Mouse (Mus musculus) forelimb bud, embryonic 11.5 days (tissue): ENCODE results near the gene Fasn.
"Not testable (repeated sequence)": the region's sequence is repeated elsewhere in the genome, so short reads cannot be mapped to it uniquely, and the experiment has no call there.

Experiments used
- DNase-seq: peaks from one replicate; pipeline ENCODE4 v3.0.0-alpha.2; 2012; ENCODE audit warnings: low read depth, low spot score

The Fasn gene

GRCm38 (mm10) chr11:120798244-120798643 is 26.1 kb downstream of the Fasn start:
- DNase-seq = no peak

DNA sequence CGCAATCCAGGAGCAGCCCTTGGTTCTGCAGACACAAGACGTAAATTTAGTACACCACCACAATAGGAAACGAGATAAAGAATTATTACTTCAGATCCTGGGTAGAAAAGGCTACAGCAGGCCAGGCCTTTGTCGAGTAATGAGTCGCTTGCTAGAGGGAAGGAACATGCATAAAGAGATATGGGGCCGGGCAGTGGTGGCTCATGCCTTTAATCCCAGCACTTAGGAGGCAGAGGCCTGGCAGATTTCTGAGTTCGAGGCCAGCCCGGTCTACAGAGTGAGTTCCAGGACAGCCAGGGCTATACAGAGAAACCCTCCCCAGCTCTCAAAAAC is 27.8 kb downstream of the Fasn start:
- no peak for DNase-seq

DNA sequence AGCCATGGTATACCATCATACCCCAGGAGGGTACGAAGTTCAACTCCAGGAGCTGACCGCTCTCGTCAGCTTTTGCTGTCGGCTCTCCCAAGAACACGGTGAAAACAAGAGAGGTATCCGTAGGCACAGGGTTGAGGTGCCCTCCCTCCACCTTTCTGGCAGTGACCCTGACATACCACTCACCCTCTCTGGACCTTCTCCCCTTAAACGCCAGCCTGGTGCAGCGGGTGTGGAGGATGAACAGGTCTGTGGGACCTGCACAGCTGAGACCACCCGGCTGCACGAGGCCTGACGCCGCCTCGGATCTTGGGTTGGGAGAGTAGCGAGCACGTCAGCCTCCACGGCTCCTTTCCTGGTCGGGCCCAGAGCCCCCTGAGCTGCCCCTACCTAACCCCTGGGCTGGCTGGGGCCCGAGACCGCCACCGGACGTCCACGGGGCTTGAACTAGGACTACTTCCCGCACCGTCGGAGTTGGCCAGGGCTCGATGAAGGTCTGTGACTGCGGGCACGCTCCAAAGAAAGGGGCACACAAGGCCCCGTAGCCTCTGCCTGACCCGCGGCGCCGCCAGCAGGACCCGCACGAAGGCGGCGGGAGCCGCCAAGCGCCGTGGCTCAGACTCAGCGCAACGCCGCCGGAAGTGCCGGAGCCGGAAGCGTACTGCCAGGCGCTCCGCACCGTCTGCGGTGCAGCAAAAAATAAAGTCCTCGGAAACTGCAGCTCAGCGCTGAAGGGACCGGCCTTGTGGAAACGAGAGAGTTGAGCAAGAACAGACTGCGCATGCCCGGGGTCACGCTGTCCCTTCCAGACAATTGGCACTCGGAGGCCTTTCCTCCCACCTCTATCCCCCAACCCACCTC is 28.4 kb downstream of the Fasn start, which contains the start of gene Dus1l:
Gene Dus1l (minus strand): TSS at position 648 of the 858 bp plus-strand sequence.
- DNase-seq = peak; percentile 99

GRCm38 (mm10) chr11:120792652-120793051 is 31.7 kb downstream of the Fasn start:
- DNase-seq = no peak

- no peak for DNase-seq
These were observed 34.5 kb downstream of the Fasn start for GRCm38 (mm10) chr11:120789810-120790209.

- no peak for DNase-seq
These were observed 35.0 kb downstream of the Fasn start for GRCm38 (mm10) chr11:120789355-120789754.

DNA sequence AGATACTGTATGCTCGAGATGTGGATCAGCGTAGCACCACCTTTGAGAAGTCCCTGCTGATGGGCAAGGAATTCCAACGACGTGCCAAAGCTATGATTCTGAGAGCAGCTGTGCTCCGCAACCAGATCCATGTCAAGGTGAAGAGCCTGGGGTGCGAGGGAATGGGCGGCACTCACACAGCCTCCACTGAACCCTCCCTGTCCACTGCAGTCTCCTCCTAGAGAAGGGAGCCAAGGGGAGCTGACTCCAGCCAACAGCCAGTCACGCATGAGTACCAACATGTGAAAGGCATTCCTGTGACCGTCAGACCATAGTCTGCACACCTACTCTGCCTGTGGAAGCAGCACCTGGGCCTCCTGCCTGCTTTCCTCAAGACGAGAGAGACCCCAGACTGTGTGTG is 35.9 kb downstream of the Fasn start:
- not testable (repeated sequence) for DNase-seq

GRCm38 (mm10) chr11:120785145-120785544 is 39.2 kb downstream of the Fasn start:
- DNase-seq = no peak

DNA sequence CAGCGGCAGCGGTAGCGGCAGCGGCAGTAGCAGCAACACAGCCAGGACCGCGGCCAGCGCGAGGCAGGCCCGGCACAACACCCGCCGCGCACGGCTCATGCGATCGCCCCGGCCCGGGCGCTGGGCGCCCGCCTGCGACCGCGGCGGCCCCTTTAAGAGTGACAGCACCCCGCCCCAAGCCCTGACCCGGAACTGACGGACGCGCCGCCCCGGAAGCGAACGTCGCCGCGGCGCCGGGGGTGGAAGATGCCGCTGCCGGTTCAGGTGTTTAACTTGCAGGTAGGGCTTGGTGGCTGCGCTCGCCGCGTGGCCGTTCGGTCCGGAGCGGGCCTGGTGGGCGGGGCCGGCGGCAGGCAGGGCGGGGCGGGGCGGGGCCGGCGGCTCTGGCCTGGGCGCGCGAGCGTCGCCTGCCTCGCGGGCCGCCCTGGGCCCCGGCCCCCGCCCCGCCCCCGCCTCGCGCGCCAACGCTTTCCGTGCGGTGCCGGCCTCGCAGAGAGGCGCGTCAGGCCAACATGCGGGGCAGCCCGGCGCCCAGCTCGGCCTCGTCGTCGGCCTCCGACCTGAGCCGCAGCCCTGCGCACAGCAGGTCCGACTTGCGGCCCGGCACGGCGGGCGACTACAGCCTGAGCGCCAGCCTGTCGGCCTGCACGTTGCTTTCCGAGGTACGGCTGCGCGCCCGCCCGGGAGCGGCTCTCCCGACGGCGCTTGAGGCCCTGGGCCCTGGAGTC is 40.1 kb downstream of the Fasn start, which contains the start of the genes Rfng and Gps1:
Gene Rfng (minus strand): TSS at position 144 of the 728 bp plus-strand sequence.
Gene Gps1 (plus strand): TSS at position 209 of the 728 bp plus-strand sequence.
- DNase-seq = peak; percentile 63

DNA sequence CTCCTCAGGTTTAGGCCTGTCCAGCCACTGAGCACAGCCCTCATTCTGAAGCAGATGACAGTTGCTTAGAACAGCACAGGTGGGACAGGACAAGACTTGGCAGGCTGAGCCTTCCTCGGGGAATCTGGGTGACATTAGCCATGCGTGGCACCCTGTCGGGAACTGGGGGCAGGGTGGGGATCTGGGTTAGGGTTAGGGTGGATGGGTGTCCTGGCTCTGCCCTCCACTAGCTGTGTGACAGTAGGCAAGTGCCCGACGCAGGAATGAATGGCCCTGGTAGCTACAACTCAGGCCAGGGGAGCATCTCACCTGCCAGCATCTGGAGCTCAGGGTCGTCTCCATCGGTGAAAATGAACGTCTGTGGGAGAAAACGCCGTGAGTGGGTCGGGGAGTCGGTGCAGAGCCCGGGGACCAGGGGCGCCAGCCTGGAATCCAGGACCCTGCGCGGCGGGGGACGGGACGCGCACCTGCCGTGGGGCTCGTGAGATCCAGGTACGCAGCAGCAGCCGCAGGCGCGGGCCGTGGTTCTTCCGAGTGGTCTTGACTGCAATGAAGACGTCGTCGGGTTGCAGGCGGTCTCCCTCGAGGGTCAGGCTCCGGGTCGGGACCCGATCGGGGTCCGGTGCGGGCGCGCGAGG is 40.8 kb downstream of the Fasn start:
- no peak for DNase-seq

DNA sequence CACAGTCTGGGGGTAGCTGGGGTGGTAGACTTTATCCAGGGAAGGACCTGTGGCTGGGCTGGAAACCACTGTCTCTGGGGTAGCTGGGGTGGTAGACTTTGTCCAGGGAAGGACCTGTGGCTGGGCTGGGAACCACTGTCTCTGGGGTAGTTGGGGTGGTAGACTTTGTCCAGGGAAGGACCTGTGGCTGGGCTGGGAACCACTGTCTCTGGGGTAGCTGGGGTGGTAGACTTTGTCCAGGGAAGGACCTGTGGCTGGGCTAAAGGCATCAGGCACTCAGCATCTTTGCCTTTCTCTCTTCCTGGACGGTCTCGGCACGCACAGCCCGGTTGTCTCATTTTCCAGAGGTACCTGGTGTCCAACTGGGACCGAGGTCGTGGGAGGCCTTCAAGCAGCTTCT is 43.0 kb downstream of the Fasn start:
- not testable (repeated sequence) for DNase-seq

GRCm38 (mm10) chr11:120779876-120780275 is 44.5 kb downstream of the Fasn start:
- DNase-seq = no peak

DNA sequence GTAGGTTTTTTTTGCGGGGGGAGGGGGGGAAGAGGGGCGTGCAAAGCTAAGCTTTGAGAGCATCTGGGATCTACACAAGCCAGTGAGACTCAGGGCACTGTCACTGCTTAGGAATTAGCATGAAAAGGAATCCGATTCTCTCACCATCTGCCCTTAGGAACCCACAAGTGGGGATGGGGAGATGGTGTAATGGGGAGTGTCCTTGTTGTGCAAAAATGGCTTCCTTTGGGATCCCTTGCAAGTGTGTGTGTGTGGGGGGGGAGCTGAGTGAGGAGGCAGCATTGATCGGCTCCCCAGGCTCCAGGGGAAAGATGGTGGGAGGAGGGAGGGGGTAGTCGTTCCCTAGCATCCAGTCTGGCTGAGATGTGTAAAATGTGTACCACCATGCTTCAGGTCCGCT is 47.2 kb downstream of the Fasn start:
- DNase-seq = no peak

DNA sequence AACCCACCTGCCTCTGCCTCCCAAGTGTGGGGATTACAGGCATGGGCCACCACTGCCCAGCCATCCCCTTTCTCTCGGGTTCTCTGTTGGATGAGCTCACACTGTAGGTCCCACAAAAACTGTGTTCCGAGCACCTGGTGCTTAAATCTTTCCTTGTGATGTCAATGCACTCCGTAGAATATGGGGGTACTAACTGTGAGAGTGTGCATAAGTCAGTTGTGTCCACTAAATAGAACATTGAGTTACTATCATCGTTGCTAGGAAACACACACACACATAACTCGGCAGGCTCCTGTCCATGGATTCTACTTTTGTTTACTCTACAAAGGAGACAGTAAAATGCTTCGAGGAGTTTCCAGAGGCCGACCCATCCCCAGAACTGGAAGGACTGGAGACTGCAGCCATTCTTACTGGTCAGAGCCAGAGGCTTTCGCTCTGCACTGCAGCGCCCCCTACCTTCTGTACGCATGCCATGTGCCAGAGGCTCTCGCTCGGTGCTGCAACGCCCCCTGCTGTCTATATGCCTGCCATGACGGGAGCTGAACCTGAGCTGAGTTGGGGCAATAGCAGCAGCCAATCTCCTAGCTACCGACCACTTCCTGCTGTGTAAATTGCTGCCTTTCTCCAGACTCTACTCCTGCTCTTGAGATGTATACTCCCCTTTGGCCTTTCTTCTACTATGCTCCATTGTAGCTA is 48.4 kb downstream of the Fasn start:
- DNase-seq = peak; percentile 93

GRCm38 (mm10) chr11:120773463-120774190 is 50.7 kb downstream of the Fasn start:
- DNase-seq = no peak

- DNase-seq = no peak
These were observed 51.6 kb downstream of the Fasn start for GRCm38 (mm10) chr11:120772749-120773148.

GRCm38 (mm10) chr11:120768206-120768605 is 56.1 kb downstream of the Fasn start:
- no peak for DNase-seq

- DNase-seq = not testable (repeated sequence)
These were observed 57.3 kb downstream of the Fasn start for GRCm38 (mm10) chr11:120767023-120767422.

DNA sequence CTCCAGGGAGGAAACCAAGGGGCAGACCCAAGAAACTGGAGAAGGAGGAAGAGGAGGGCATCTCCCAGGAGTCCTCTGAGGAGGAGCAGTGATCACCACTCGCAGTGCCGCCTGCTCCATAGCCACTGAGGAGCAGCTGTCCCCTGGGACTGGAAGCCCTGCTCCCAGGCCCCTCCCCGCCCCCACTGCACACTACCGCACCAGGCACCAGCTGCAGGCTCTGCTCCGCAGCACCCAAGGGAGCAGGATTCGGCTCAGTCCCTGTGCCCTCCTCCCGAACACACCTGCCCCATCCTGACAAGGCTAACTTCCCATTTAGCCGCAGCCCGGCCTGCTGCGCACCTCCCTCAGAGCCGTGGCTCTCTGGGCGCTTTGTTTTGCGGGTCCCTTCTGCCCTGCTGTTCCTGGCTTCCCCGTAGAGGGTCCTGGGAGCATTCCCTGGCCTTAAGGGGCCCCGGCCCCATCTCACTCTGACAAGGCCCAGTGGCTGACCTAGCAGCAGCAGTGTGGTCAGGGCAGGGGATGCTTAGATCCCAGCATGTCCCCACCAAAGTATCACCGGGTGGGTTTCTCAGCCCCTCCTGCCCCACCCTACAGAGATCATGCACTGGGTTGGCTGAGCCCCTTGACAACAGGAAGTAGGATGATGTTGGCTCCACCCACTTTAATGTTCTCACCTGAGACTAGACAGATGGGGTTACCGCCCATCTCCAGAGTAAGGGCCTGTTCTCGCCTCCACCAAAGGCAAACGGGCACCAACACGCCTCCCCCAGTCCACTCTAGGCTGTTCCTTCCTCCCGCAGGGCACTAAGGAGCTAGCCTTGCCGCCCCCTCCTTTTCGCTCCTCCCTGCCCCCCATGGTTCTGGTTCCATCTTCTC is 61.0 kb downstream of the Fasn start:
- not testable (repeated sequence) for DNase-seq

DNA sequence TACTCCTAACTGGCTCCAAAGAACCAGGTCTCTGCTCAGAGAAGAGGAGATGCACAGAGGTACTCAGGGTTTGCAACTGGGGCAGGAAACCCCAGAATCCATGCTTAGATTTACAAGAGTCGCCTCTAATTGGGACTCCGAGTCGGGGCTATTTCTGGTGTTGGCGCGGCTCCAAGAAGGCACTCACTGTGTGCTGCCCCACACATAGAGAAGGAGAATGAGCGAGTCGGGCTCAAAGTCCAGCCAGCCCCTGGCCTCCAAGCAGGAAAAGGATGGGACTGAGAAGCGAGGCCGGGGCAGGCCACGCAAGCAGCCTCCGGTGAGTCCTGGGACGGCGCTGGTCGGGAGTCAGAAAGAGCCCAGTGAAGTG is 61.7 kb downstream of the Fasn start, which contains the start of gene Hmga1b:
Gene Hmga1b (plus strand): TSS at position 123 of the 370 bp plus-strand sequence.
- DNase-seq = not testable (repeated sequence)
